Mouse (Mus musculus): ENCODE results near the gene Sod2.
"Not testable (repeated sequence)": the region's sequence is repeated elsewhere in the genome, so short reads cannot be mapped to it uniquely, and the experiment has no call there.

Gene Sod2

GRCm38 (mm10) chr17:13006546-13006945, at the start of gene Sod2:
Gene Sod2 (plus strand): TSS chr17:13006846.
- not testable (repeated sequence) for DNase-seq (ENCODE audit: low read depth in 2 of 2, low spot score in 2 of 2)

GRCm38 (mm10) chr17:12959377-12959776, 47.3 kb upstream of the Sod2 start:
- DNase-seq (ENCODE audit: low read depth in 2 of 2, low spot score in 2 of 2) = not testable (repeated sequence)

GRCm38 (mm10) chr17:12960331-12960873, 46.2 kb upstream of the Sod2 start, which contains the start of gene Acat2:
Gene Acat2 (minus strand): TSS chr17:12960747.
- peak; percentile 93 to 97 for DNase-seq (ENCODE audit: low read depth in 2 of 2, low spot score in 2 of 2)

GRCm38 (mm10) chr17:12963476-12963875, 43.2 kb upstream of the Sod2 start:
- no peak for DNase-seq (ENCODE audit: low read depth in 2 of 2, low spot score in 2 of 2)

GRCm38 (mm10) chr17:12967173-12967572, 39.5 kb upstream of the Sod2 start:
- DNase-seq (ENCODE audit: low read depth in 2 of 2, low spot score in 2 of 2) = no peak

GRCm38 (mm10) chr17:12973851-12974250, 32.8 kb upstream of the Sod2 start:
- no peak for DNase-seq (ENCODE audit: low read depth in 2 of 2, low spot score in 2 of 2)

- DNase-seq (ENCODE audit: low read depth in 2 of 2, low spot score in 2 of 2) = no peak
Observed at GRCm38 (mm10) chr17:12978546-12978945, 28.1 kb upstream of the Sod2 start.

GRCm38 (mm10) chr17:12983988-12984387, 22.7 kb upstream of the Sod2 start:
- DNase-seq (ENCODE audit: low read depth in 2 of 2, low spot score in 2 of 2) = no peak

GRCm38 (mm10) chr17:12988096-12988495, 18.6 kb upstream of the Sod2 start:
- DNase-seq (ENCODE audit: low read depth in 2 of 2, low spot score in 2 of 2) = peak in 1 of 2 experiments; percentile 28

GRCm38 (mm10) chr17:12990567-12991145, 16.0 kb upstream of the Sod2 start:
- DNase-seq (ENCODE audit: low read depth in 2 of 2, low spot score in 2 of 2) = no peak

GRCm38 (mm10) chr17:12991194-12991634, 15.4 kb upstream of the Sod2 start:
- DNase-seq (ENCODE audit: low read depth in 2 of 2, low spot score in 2 of 2) = peak in 1 of 2 experiments; percentile 37

GRCm38 (mm10) chr17:12991635-12992358, 14.8 kb upstream of the Sod2 start:
- peak; percentile 77 to 82 for DNase-seq (ENCODE audit: low read depth in 2 of 2, low spot score in 2 of 2)

- peak; percentile 72 to 77 for DNase-seq (ENCODE audit: low read depth in 2 of 2, low spot score in 2 of 2)
Observed at GRCm38 (mm10) chr17:12992470-12992991, 14.1 kb upstream of the Sod2 start.

- DNase-seq (ENCODE audit: low read depth in 2 of 2, low spot score in 2 of 2) = no peak
Observed at GRCm38 (mm10) chr17:12994069-12994468, 12.6 kb upstream of the Sod2 start, which contains the start of gene Wtap. Gene Wtap (minus strand): TSS chr17:12994169.

GRCm38 (mm10) chr17:12996345-12996744, 10.3 kb upstream of the Sod2 start:
- peak; percentile 32 to 52 for DNase-seq (ENCODE audit: low read depth in 2 of 2, low spot score in 2 of 2)

GRCm38 (mm10) chr17:12997890-12998289, 8.8 kb upstream of the Sod2 start:
- DNase-seq (ENCODE audit: low read depth in 2 of 2, low spot score in 2 of 2) = no peak

GRCm38 (mm10) chr17:12999069-12999468, 7.6 kb upstream of the Sod2 start:
- DNase-seq (ENCODE audit: low read depth in 2 of 2, low spot score in 2 of 2) = no peak

- DNase-seq (ENCODE audit: low read depth in 2 of 2, low spot score in 2 of 2) = not testable (repeated sequence)
Observed at GRCm38 (mm10) chr17:13002243-13002642, 4.4 kb upstream of the Sod2 start.

GRCm38 (mm10) chr17:13004436-13004835, 2.2 kb upstream of the Sod2 start:
- DNase-seq (ENCODE audit: low read depth in 2 of 2, low spot score in 2 of 2) = not testable (repeated sequence)

GRCm38 (mm10) chr17:13006984-13007383, 338 bp downstream of the Sod2 start:
- no peak for DNase-seq (ENCODE audit: low read depth in 2 of 2, low spot score in 2 of 2)

- DNase-seq (ENCODE audit: low read depth in 2 of 2, low spot score in 2 of 2) = peak; percentile 84 to 93
Observed at GRCm38 (mm10) chr17:13007730-13008425, 1.2 kb downstream of the Sod2 start.

Data from CD8-positive naive resting alpha-beta T cell, adult 2 months (primary cell).